Comparison of ENCODE assay signal across 1 mouse cellular context in the genomic region with DNA sequence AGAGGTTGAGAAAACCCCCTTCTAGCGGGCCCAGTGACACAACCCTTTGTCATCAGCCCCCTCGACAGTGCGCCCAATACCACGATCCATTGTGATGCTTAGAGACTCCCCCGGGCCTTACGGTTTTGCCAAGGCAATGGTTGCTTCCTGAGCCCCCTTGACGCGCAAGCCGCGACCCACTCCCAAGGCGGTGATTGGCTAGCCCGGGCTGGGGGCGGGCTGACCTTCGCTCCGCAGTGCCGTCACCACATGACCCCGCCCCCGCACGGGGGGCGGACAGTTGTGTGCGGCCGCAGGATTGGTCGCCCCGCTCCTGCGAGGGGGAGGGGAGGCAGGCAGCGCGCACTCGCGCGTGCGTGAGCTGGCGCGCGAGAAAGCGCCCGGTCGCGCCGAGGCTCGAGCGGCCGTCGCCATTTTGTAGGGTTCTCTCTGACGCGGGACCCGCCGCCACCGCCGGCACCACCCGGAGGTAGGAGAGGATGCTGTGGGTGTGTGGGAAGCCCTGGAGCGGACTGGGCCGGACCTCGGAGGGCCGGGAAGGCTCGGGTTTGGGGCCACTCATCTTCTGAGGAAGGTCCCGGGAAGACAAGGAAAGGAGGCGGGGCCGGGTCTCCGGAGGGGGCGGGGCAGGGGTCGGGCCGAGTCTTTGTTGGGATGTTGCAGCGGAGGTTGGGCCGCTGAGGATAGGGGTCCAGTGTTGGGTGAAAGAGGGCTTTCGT.
A peak's percentile ranks its signal among the peaks of the same experiment; 100 is the strongest.
TF ChIP-seq lines count a peak whose summit lies in the region.

TSS of gene Rbm4b (plus strand) at position 305 of the 719 bp plus-strand sequence.

TF ChIP-seq in MEL, 35 proteins besides CTCF, POLR2A, EP300 and RAD21 (continued from another document):
- no peak for TF ChIP-seq ZC3H11A (IDR thresholded peaks at IDR 0.05; ENCODE audit: low read depth, low read length)
- TF ChIP-seq ELF1 (IDR thresholded peaks at IDR 0.05; ENCODE audit: low read depth, low read length): 0 out of 2 replicates have a peak, but pooled peaks have one; percentile 16
- no peak for TF ChIP-seq RCOR1 (IDR thresholded peaks at IDR 0.05; ENCODE audit: low read depth, low read length)
- TF ChIP-seq JUND (IDR thresholded peaks at IDR 0.05; ENCODE audit: low read depth, low read length): no peak
- peak; percentile 69 for TF ChIP-seq NELFE (IDR thresholded peaks at IDR 0.05; ENCODE audit: low read depth, low read length)
- TF ChIP-seq UBTF (IDR thresholded peaks at IDR 0.05; ENCODE audit: borderline replicate concordance, insufficient read depth, low read depth, low read length): no peak
- TF ChIP-seq MYB (IDR thresholded peaks at IDR 0.05; ENCODE audit: low read depth, low read length): no peak
- TF ChIP-seq ZNF384 (IDR thresholded peaks at IDR 0.05; ENCODE audit: low read depth, low read length): no peak
- peak; percentile 18; the same call in 1 of the 2 replicates for TF ChIP-seq ZKSCAN1 (IDR thresholded peaks at IDR 0.05; ENCODE audit: low read depth, low read length)
- TF ChIP-seq MAX (IDR thresholded peaks at IDR 0.05; ENCODE audit: low read length): no peak; the same call in 1 of the 2 replicates
- peak; percentile 83 for TF ChIP-seq HCFC1 (IDR thresholded peaks at IDR 0.05; ENCODE audit: low read depth, low read length)
- peak; percentile 81 for TF ChIP-seq NRF1 (IDR thresholded peaks at IDR 0.05; ENCODE audit: insufficient read depth, low read depth, low read length, poor library complexity, severe bottlenecking)
